Mouse (Mus musculus): ENCODE measurements at regions not wholly inside any gene's neighbourhood (a gene's known extent, or its start where the extent isn't known, plus 50 kb on each side); places are given as distances from the start of the nearest gene placed in this dataset.

- Histone ChIP-seq H3K27ac (ENCODE audit: low read length) (no peak overlapping the region), H3K4me1 (ENCODE audit: control insufficient read depth, insufficient read depth, low read length) (0 out of 2 replicates have a peak, but pooled peaks cover 5% of the 10 kb centered on the region), H3K9ac (replicated peaks; ENCODE audit: low read depth, low read length) (no peak overlapping the region), H3K9me3 (ENCODE audit: control insufficient read depth, low read depth, low read length) (no peaks in the 10 kb centered on the region), H3K4me3 (ENCODE audit: low read depth, low read length) (no peak overlapping the region), H3K27me3 (ENCODE audit: control insufficient read depth, insufficient read depth, low read length) (no peaks in the 10 kb centered on the region), H3K36me3 (ENCODE audit: control insufficient read depth, insufficient read depth, low read length) (no peaks in the 10 kb centered on the region), H3K4me2 (replicated peaks; ENCODE audit: low read depth, low read length) (no peak overlapping the region)
- no peak for ATAC-seq (ENCODE audit: insufficient number of reproducible peaks, insufficient read depth, low FRiP score, low read depth)
- WGBS, result 30% methylated on average over 12 of the region's 12 CpGs
These were observed 352.6 kb downstream of the Gm45692 start for GRCm38 (mm10) chr8:26471811-26472550.

DNA sequence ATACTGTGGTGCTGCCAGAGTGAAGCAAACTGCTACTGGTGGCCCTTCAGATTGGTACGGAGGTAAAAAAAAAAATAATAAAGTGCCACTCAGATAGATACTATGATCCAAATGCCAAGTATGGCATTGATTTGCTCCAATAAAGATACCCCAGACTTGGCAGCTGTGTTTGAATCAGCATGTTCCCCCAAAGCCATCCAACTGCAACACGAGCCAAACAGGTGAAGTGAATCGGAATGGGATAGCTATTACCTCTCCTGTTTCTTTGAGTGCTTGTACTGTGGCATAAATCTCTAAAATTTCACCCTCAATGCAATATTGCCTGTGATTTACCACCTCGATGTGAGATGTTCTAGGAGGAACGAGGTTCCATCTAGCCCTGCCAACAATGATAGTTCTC is 365.4 kb downstream of the Gm45692 start:
- Histone ChIP-seq H3K27me3 (ENCODE audit: control insufficient read depth, insufficient read depth, low read length) (no peaks in the 10 kb centered on the region), H3K4me1 (ENCODE audit: control insufficient read depth, insufficient read depth, low read length) (no peaks in the 10 kb centered on the region), H3K9ac (replicated peaks; ENCODE audit: low read depth, low read length) (no peak overlapping the region), H3K27ac (ENCODE audit: low read length) (no peak overlapping the region), H3K36me3 (ENCODE audit: control insufficient read depth, insufficient read depth, low read length) (no peaks in the 10 kb centered on the region), H3K4me2 (replicated peaks; ENCODE audit: low read depth, low read length) (no peak overlapping the region), H3K4me3 (ENCODE audit: low read depth, low read length) (no peak overlapping the region), H3K9me3 (ENCODE audit: control insufficient read depth, low read depth, low read length) (no peaks in the 10 kb centered on the region)
- 95% methylated on average over 5 of the region's 5 CpGs for WGBS
- ATAC-seq (ENCODE audit: insufficient number of reproducible peaks, insufficient read depth, low FRiP score, low read depth), result no peak

DNA sequence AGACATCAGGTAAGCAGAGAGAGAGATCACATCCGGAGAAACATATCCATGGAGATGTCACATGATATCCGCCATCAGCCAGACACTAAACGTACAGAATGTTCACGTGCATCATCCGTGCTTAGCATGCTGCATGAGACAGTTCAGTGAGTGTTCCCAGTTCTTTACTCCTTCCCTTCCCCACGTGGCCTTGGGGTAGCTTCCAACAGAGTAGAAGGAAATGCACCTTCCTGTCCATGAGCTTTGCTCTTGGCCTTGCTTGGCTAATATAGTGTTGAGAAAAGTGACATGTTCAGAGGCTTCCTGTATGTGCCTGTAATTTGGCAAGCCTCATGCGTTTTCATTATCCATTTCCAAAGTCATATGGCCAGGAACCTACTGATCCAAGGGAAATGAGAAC is 368.5 kb downstream of the Gm45692 start:
- no peak overlapping the region for H3K4me2 ChIP-seq (replicated peaks; ENCODE audit: low read depth, low read length)
- no peak overlapping the region for H3K4me3 ChIP-seq (ENCODE audit: low read depth, low read length)
- H3K9me3 ChIP-seq (ENCODE audit: control insufficient read depth, low read depth, low read length), result no peaks in the 10 kb centered on the region
- 88% methylated on average over 7 of the region's 7 CpGs for WGBS
- ATAC-seq (ENCODE audit: insufficient number of reproducible peaks, insufficient read depth, low FRiP score, low read depth), result no peak
- no peaks in the 10 kb centered on the region for H3K36me3 ChIP-seq (ENCODE audit: control insufficient read depth, insufficient read depth, low read length)
- no peaks in the 10 kb centered on the region for H3K4me1 ChIP-seq (ENCODE audit: control insufficient read depth, insufficient read depth, low read length)
- no peak overlapping the region for H3K27ac ChIP-seq (ENCODE audit: low read length)
- H3K27me3 ChIP-seq (ENCODE audit: control insufficient read depth, insufficient read depth, low read length), result no peaks in the 10 kb centered on the region
- no peak overlapping the region for H3K9ac ChIP-seq (replicated peaks; ENCODE audit: low read depth, low read length)

DNA sequence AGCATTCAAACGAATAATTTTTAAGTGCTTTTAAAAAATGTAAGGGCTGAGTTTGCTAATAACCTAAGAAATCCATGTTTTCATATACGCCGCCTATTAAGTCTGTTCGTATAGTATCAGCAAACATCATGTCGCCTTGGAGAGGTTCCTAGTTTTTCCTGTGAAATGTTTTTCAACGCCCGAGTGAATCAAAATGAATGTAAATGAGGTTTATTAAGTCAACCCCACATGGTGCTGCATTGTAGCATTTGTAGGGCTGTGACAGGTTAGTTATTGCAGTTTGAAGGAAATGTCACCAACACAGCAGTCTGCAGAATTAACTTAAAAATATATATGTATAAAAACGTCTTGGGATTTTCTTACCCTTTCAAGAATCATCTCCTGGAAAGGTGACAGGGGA is 369.3 kb downstream of the Gm45692 start:
- Histone ChIP-seq H3K36me3 (ENCODE audit: control insufficient read depth, insufficient read depth, low read length) (no peaks in the 10 kb centered on the region), H3K27ac (ENCODE audit: low read length) (no peak overlapping the region), H3K4me1 (ENCODE audit: control insufficient read depth, insufficient read depth, low read length) (no peaks in the 10 kb centered on the region), H3K4me2 (replicated peaks; ENCODE audit: low read depth, low read length) (no peak overlapping the region), H3K9ac (replicated peaks; ENCODE audit: low read depth, low read length) (no peak overlapping the region), H3K27me3 (ENCODE audit: control insufficient read depth, insufficient read depth, low read length) (no peaks in the 10 kb centered on the region), H3K4me3 (ENCODE audit: low read depth, low read length) (no peak overlapping the region), H3K9me3 (ENCODE audit: control insufficient read depth, low read depth, low read length) (no peaks in the 10 kb centered on the region)
- no peak for ATAC-seq (ENCODE audit: insufficient number of reproducible peaks, insufficient read depth, low FRiP score, low read depth)
- 64% methylated on average over 8 of the region's 8 CpGs for WGBS

DNA sequence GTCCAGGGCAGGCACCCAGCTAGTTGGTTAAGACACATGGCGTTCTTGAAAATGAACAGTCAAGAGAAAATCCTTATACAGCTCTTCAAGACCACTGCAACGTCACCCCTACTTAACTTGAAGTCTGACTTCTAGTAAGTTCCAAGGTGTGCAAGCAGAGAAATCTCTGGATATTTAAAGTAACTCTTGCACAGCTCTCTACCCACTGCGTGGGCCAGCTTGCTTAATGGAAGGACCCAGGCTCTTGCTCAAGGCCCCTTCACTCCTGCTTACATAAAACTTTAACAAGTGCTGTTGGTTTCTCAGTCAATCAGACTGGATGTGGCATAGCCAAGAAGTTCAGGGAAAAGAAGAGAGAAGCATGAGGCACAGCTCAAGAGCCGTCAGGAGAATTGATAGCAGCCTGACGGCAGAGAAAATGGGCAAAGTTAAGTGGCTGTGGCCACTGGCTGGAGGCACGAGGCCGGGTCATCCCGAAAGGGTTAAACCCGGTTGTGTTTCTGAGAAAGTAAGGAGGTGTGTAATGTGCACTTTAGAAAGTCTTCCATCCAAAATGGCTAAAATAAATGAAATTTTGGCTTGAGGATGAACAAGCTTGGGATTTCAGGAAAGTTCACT is 382.0 kb downstream of the Gm45692 start:
- no peaks in the 10 kb centered on the region for H3K36me3 ChIP-seq (ENCODE audit: control insufficient read depth, insufficient read depth, low read length)
- H3K4me2 ChIP-seq (replicated peaks; ENCODE audit: low read depth, low read length), result no peak overlapping the region
- no peak overlapping the region for H3K4me3 ChIP-seq (ENCODE audit: low read depth, low read length)
- no peak for ATAC-seq (ENCODE audit: insufficient number of reproducible peaks, insufficient read depth, low FRiP score, low read depth)
- H3K9me3 ChIP-seq (ENCODE audit: control insufficient read depth, low read depth, low read length), result no peaks in the 10 kb centered on the region
- H3K9ac ChIP-seq (replicated peaks; ENCODE audit: low read depth, low read length), result no peak overlapping the region
- WGBS, result 48% methylated on average over 9 of the region's 9 CpGs
- 0 out of 2 replicates have a peak, but pooled peaks cover 8% of the 10 kb centered on the region for H3K4me1 ChIP-seq (ENCODE audit: control insufficient read depth, insufficient read depth, low read length)
- H3K27me3 ChIP-seq (ENCODE audit: control insufficient read depth, insufficient read depth, low read length), result no peaks in the 10 kb centered on the region
- H3K27ac ChIP-seq (ENCODE audit: low read length), result no peak overlapping the region

DNA sequence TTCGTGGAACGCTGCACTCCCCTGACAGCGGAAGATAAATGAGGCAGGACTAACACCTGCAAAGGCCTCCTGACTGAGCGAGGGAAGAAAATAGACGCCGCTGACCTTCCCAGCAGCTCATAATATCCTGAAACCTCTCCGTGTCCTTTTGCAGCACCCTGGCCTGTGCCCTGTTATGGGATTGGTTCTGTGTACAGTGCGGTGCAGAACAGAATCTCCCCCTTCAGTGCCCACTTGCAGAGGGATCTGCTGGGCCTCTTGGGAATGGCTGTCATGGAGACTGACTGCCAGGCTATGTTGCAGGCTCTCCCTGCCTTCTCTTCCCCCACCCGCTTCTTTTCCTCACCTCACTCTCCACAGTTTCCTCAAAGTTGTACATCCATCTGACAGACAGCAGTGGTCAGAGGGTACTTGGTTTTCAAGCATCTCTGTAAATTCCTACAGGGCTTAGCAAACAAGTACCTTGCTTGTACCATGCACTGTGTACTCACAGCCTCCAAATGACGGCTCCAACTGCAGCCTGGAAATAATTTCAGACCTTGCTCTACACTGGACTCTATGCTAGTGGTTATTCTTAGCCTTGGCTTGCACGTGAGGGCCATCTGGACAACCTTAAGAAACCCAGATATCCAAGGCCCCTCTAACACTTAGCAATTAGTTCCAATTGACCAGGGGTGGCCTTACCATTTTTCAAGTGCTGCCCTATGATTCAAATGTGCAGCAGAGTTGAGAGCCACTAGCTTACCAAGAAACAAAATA is 382.7 kb downstream of the Gm45692 start:
- H3K9me3 ChIP-seq (ENCODE audit: control insufficient read depth, low read depth, low read length), result no peaks in the 10 kb centered on the region
- H3K27ac ChIP-seq (ENCODE audit: low read length), result no peak overlapping the region
- WGBS, result 31% methylated on average over 11 of the region's 11 CpGs
- H3K4me1 ChIP-seq (ENCODE audit: control insufficient read depth, insufficient read depth, low read length), result 0 out of 2 replicates have a peak, but pooled peaks cover 8% of the 10 kb centered on the region
- ATAC-seq (ENCODE audit: insufficient number of reproducible peaks, insufficient read depth, low FRiP score, low read depth), result no peak
- H3K4me2 ChIP-seq (replicated peaks; ENCODE audit: low read depth, low read length), result no peak overlapping the region
- no peaks in the 10 kb centered on the region for H3K36me3 ChIP-seq (ENCODE audit: control insufficient read depth, insufficient read depth, low read length)
- H3K4me3 ChIP-seq (ENCODE audit: low read depth, low read length), result no peak overlapping the region
- H3K27me3 ChIP-seq (ENCODE audit: control insufficient read depth, insufficient read depth, low read length), result no peaks in the 10 kb centered on the region
- H3K9ac ChIP-seq (replicated peaks; ENCODE audit: low read depth, low read length), result no peak overlapping the region

- H3K27ac ChIP-seq (ENCODE audit: low read length), result no peak overlapping the region
- 0 out of 2 replicates have a peak, but pooled peaks cover 8% of the 10 kb centered on the region for H3K4me1 ChIP-seq (ENCODE audit: control insufficient read depth, insufficient read depth, low read length)
- H3K4me3 ChIP-seq (ENCODE audit: low read depth, low read length), result no peak overlapping the region
- H3K36me3 ChIP-seq (ENCODE audit: control insufficient read depth, insufficient read depth, low read length), result no peaks in the 10 kb centered on the region
- 47% methylated on average over 4 of the region's 4 CpGs for WGBS
- no peaks in the 10 kb centered on the region for H3K27me3 ChIP-seq (ENCODE audit: control insufficient read depth, insufficient read depth, low read length)
- H3K4me2 ChIP-seq (replicated peaks; ENCODE audit: low read depth, low read length), result no peak overlapping the region
- ATAC-seq (ENCODE audit: insufficient number of reproducible peaks, insufficient read depth, low FRiP score, low read depth), result no peak
- H3K9me3 ChIP-seq (ENCODE audit: control insufficient read depth, low read depth, low read length), result no peaks in the 10 kb centered on the region
- H3K9ac ChIP-seq (replicated peaks; ENCODE audit: low read depth, low read length), result no peak overlapping the region
These were observed 383.4 kb downstream of the Gm45692 start for GRCm38 (mm10) chr8:26502772-26503171.

- Histone ChIP-seq H3K9ac (replicated peaks; ENCODE audit: low read depth, low read length) (no peak overlapping the region), H3K9me3 (ENCODE audit: control insufficient read depth, low read depth, low read length) (no peaks in the 10 kb centered on the region), H3K36me3 (ENCODE audit: control insufficient read depth, insufficient read depth, low read length) (no peaks in the 10 kb centered on the region), H3K27ac (ENCODE audit: low read length) (no peak overlapping the region), H3K4me1 (ENCODE audit: control insufficient read depth, insufficient read depth, low read length) (0 out of 2 replicates have a peak, but pooled peaks cover 8% of the 10 kb centered on the region), H3K27me3 (ENCODE audit: control insufficient read depth, insufficient read depth, low read length) (no peaks in the 10 kb centered on the region), H3K4me2 (replicated peaks; ENCODE audit: low read depth, low read length) (no peak overlapping the region; the same call in 1 of the 2 replicates), H3K4me3 (ENCODE audit: low read depth, low read length) (no peak overlapping the region)
- 17% methylated on average over 4 of the region's 4 CpGs for WGBS
- ATAC-seq (ENCODE audit: insufficient number of reproducible peaks, insufficient read depth, low FRiP score, low read depth), result no peak
These were observed 384.6 kb downstream of the Gm45692 start for GRCm38 (mm10) chr8:26503918-26504317.

All from stomach, embryonic 14.5 days (tissue).